Mouse (Mus musculus): ENCODE data around the gene Actr1b.

GRCm38 (mm10) chr1:36761568-36761967, 47.3 kb upstream of the Actr1b start, which contains the start of gene Zap70:
- no peak for TF ChIP-seq CHD2 (IDR thresholded peaks at IDR 0.05; ENCODE audit: low read depth, low read length)
- no peak for TF ChIP-seq HCFC1 (IDR thresholded peaks at IDR 0.05; ENCODE audit: borderline replicate concordance, insufficient read depth, low read length)
- TF ChIP-seq ZC3H11A (IDR thresholded peaks at IDR 0.05; ENCODE audit: borderline replicate concordance, low read depth, low read length) = no peak

Measured in ES-E14 (cell line).